Mouse (Mus musculus): ENCODE measurements around the gene Zkscan17. TPM values are rescaled to one million over a fixed set of nuclear protein-coding genes. Genes with fewer than 3 reads are reported as not detected.

Zkscan17 gene
- polyA plus RNA-seq, 1 experiment from 2014 or later: 22.9 TPM

- 67% methylated on average over 6 of the region's 6 CpGs for WGBS
- Histone ChIP-seq H3K36me3 (peaks cover 5% of the 10 kb centered on the region; the same call in 1 of the 2 replicates), H3K27ac (peak overlapping the region; percentile 17; the same call in 1 of the 2 replicates), H3K9me3 (no peaks in the 10 kb centered on the region), H3K4me1 (peaks cover 8% of the 10 kb centered on the region; the same call in 1 of the 2 replicates), H3K27me3 (ENCODE audit: insufficient read depth, poor library complexity, severe bottlenecking) (no peaks in the 10 kb centered on the region), H3K4me3 (no peak overlapping the region)
- no peak for DNase-seq (ENCODE audit: low spot score)
Measured at GRCm38 (mm10) chr11:59514381-59514780, 12.2 kb downstream of the Zkscan17 start.

GRCm38 (mm10) chr11:59513556-59513955, 13.0 kb downstream of the Zkscan17 start:
- peaks cover 7% of the 10 kb centered on the region; the same call in 1 of the 2 replicates for H3K4me1 ChIP-seq
- H3K4me3 ChIP-seq: no peak overlapping the region
- H3K36me3 ChIP-seq: peaks cover 8% of the 10 kb centered on the region; the same call in 1 of the 2 replicates
- WGBS: 72% methylated on average over 3 of the region's 3 CpGs
- DNase-seq (ENCODE audit: low spot score): no peak
- H3K27me3 ChIP-seq (ENCODE audit: insufficient read depth, poor library complexity, severe bottlenecking): no peaks in the 10 kb centered on the region
- H3K27ac ChIP-seq: no peak overlapping the region
- H3K9me3 ChIP-seq: no peaks in the 10 kb centered on the region

GRCm38 (mm10) chr11:59512733-59513132, 13.8 kb downstream of the Zkscan17 start:
- H3K4me1 ChIP-seq: peaks cover 8% of the 10 kb centered on the region; the same call in 1 of the 2 replicates
- DNase-seq (ENCODE audit: low spot score): no peak
- H3K4me3 ChIP-seq: no peak overlapping the region
- no peak overlapping the region for H3K27ac ChIP-seq
- 81% methylated on average over 10 of the region's 10 CpGs for WGBS
- peaks cover 8% of the 10 kb centered on the region; the same call in 1 of the 2 replicates for H3K36me3 ChIP-seq
- H3K9me3 ChIP-seq: no peaks in the 10 kb centered on the region
- no peaks in the 10 kb centered on the region for H3K27me3 ChIP-seq (ENCODE audit: insufficient read depth, poor library complexity, severe bottlenecking)

GRCm38 (mm10) chr11:59511558-59511957, 15.0 kb downstream of the Zkscan17 start:
- Histone ChIP-seq H3K27ac (no peak overlapping the region), H3K4me3 (no peak overlapping the region), H3K9me3 (no peaks in the 10 kb centered on the region), H3K27me3 (ENCODE audit: insufficient read depth, poor library complexity, severe bottlenecking) (no peaks in the 10 kb centered on the region), H3K4me1 (peaks cover 19% of the 10 kb centered on the region), H3K36me3 (peaks cover 8% of the 10 kb centered on the region; the same call in 1 of the 2 replicates)
- WGBS: 41% methylated on average over 1 of the region's 1 CpGs
- no peak for DNase-seq (ENCODE audit: low spot score)

- under 1% methylated on average over 14 of the region's 14 CpGs for WGBS
- no peak for DNase-seq (ENCODE audit: low spot score)
- Histone ChIP-seq H3K4me3 (peak overlapping the region; percentile 91), H3K9me3 (no peaks in the 10 kb centered on the region), H3K27ac (peak overlapping the region; percentile 96), H3K27me3 (ENCODE audit: insufficient read depth, poor library complexity, severe bottlenecking) (no peaks in the 10 kb centered on the region), H3K4me1 (peaks cover 21% of the 10 kb centered on the region), H3K36me3 (peaks cover 40% of the 10 kb centered on the region)
Measured at GRCm38 (mm10) chr11:59506713-59507074, 19.9 kb downstream of the Zkscan17 start.

GRCm38 (mm10) chr11:59505839-59506712, 20.5 kb downstream of the Zkscan17 start:
- peak overlapping the region; percentile 96 for H3K27ac ChIP-seq
- peak overlapping the region; percentile 91 for H3K4me3 ChIP-seq
- H3K36me3 ChIP-seq: peaks cover 47% of the 10 kb centered on the region
- WGBS: under 1% methylated on average over 71 of the region's 71 CpGs
- DNase-seq (ENCODE audit: low spot score): peak; percentile 92
- no peaks in the 10 kb centered on the region for H3K27me3 ChIP-seq (ENCODE audit: insufficient read depth, poor library complexity, severe bottlenecking)
- peaks cover 21% of the 10 kb centered on the region for H3K4me1 ChIP-seq
- no peaks in the 10 kb centered on the region for H3K9me3 ChIP-seq

GRCm38 (mm10) chr11:59505351-59505838, 21.2 kb downstream of the Zkscan17 start:
- Histone ChIP-seq H3K27me3 (ENCODE audit: insufficient read depth, poor library complexity, severe bottlenecking) (no peaks in the 10 kb centered on the region), H3K27ac (peak overlapping the region; percentile 96), H3K4me1 (peaks cover 21% of the 10 kb centered on the region), H3K9me3 (no peaks in the 10 kb centered on the region), H3K4me3 (peak overlapping the region; percentile 91), H3K36me3 (peaks cover 51% of the 10 kb centered on the region)
- DNase-seq (ENCODE audit: low spot score): peak; percentile 82
- WGBS: under 1% methylated on average over 21 of the region's 21 CpGs

- H3K36me3 ChIP-seq: peaks cover 78% of the 10 kb centered on the region
- WGBS: 90% methylated on average over 5 of the region's 5 CpGs
- no peak for DNase-seq (ENCODE audit: low spot score)
- H3K9me3 ChIP-seq: no peaks in the 10 kb centered on the region
- no peak overlapping the region for H3K27ac ChIP-seq
- H3K27me3 ChIP-seq (ENCODE audit: insufficient read depth, poor library complexity, severe bottlenecking): no peaks in the 10 kb centered on the region
- H3K4me1 ChIP-seq: peaks cover 14% of the 10 kb centered on the region
- H3K4me3 ChIP-seq: no peak overlapping the region
Measured at GRCm38 (mm10) chr11:59501978-59502700, 24.4 kb downstream of the Zkscan17 start.

- Histone ChIP-seq H3K4me3 (no peak overlapping the region), H3K27me3 (ENCODE audit: insufficient read depth, poor library complexity, severe bottlenecking) (no peaks in the 10 kb centered on the region), H3K36me3 (peaks cover 98% of the 10 kb centered on the region), H3K9me3 (no peaks in the 10 kb centered on the region), H3K4me1 (no peaks in the 10 kb centered on the region), H3K27ac (no peak overlapping the region)
- DNase-seq (ENCODE audit: low spot score): no peak
- WGBS: 86% methylated on average over 7 of the region's 7 CpGs
Measured at GRCm38 (mm10) chr11:59497747-59498146, 28.8 kb downstream of the Zkscan17 start.

- DNase-seq (ENCODE audit: low spot score): no peak
- WGBS: 74% methylated on average over 6 of the region's 6 CpGs
- H3K27ac ChIP-seq: no peak overlapping the region
- no peaks in the 10 kb centered on the region for H3K27me3 ChIP-seq (ENCODE audit: insufficient read depth, poor library complexity, severe bottlenecking)
- no peak overlapping the region for H3K4me3 ChIP-seq
- peaks cover 98% of the 10 kb centered on the region for H3K36me3 ChIP-seq
- H3K4me1 ChIP-seq: no peaks in the 10 kb centered on the region
- H3K9me3 ChIP-seq: no peaks in the 10 kb centered on the region
Measured at GRCm38 (mm10) chr11:59496672-59497310, 29.8 kb downstream of the Zkscan17 start.

- Histone ChIP-seq H3K4me3 (no peak overlapping the region), H3K27me3 (ENCODE audit: insufficient read depth, poor library complexity, severe bottlenecking) (no peaks in the 10 kb centered on the region), H3K27ac (no peak overlapping the region), H3K4me1 (0 out of 2 replicates have a peak, but pooled peaks cover 7% of the 10 kb centered on the region), H3K9me3 (no peaks in the 10 kb centered on the region), H3K36me3 (peaks cover 57% of the 10 kb centered on the region)
- 68% methylated on average over 8 of the region's 8 CpGs for WGBS
- DNase-seq (ENCODE audit: low spot score): no peak
Measured at GRCm38 (mm10) chr11:59486222-59486621, 40.3 kb downstream of the Zkscan17 start.

GRCm38 (mm10) chr11:59485641-59486040, 40.9 kb downstream of the Zkscan17 start:
- Histone ChIP-seq H3K9me3 (no peaks in the 10 kb centered on the region), H3K27ac (no peak overlapping the region), H3K4me1 (0 out of 2 replicates have a peak, but pooled peaks cover 7% of the 10 kb centered on the region), H3K27me3 (ENCODE audit: insufficient read depth, poor library complexity, severe bottlenecking) (no peaks in the 10 kb centered on the region), H3K36me3 (peaks cover 51% of the 10 kb centered on the region), H3K4me3 (no peak overlapping the region)
- DNase-seq (ENCODE audit: low spot score): no peak
- 62% methylated on average over 2 of the region's 2 CpGs for WGBS

Measured in heart, embryonic 10.5 days (tissue).